Mouse (Mus musculus): Measurements from ENCODE around the gene Slit3.

- TF ChIP-seq POLR2A (IDR thresholded peaks at IDR 0.05; ENCODE audit: low read depth, low read length): no peak
- TF ChIP-seq CTCF (IDR thresholded peaks at IDR 0.05; ENCODE audit: borderline replicate concordance, insufficient read depth, low read length): no peak
These were observed 416.4 kb downstream of the Slit3 start for GRCm38 (mm10) chr11:35537128-35538088.
